Mouse (Mus musculus): ENCODE results near the gene Arhgap32. TPM values are rescaled to one million over a fixed set of nuclear protein-coding genes. Genes with fewer than 3 reads are reported as not detected.

The Arhgap32 gene
- polyA plus RNA-seq, 1 experiment from 2014 or later, result 0.25 TPM

- H3K4me2 ChIP-seq (ENCODE audit: low read depth, low read length), result no peak overlapping the region
- no peak for DNase-seq
- 58% methylated on average over 4 of the region's 4 CpGs for WGBS (ENCODE audit: insufficient replicate concordance)
- TF ChIP-seq EP300 (IDR thresholded peaks at IDR 0.05; ENCODE audit: low read depth) (no peak), CTCF (IDR thresholded peaks at IDR 0.05; ENCODE audit: low read depth) (no peak)
- H3K9me3 ChIP-seq (ENCODE audit: low read length), result no peaks in the 10 kb centered on the region
- H3K4me1 ChIP-seq (ENCODE audit: insufficient read depth), result peaks cover 7% of the 10 kb centered on the region; the same call in 1 of the 2 replicates
- no peaks in the 10 kb centered on the region for H3K27me3 ChIP-seq (ENCODE audit: insufficient read depth, low read length)
- H3K4me3 ChIP-seq (ENCODE audit: low read depth, low read length), result no peak overlapping the region
- ATAC-seq, result no peak
- no peak overlapping the region for H3K9ac ChIP-seq (replicated peaks)
- H3K27ac ChIP-seq (ENCODE audit: low read depth), result no peak overlapping the region
- no peaks in the 10 kb centered on the region for H3K36me3 ChIP-seq (replicated peaks; ENCODE audit: insufficient read depth, low read length)
These were observed 109.0 kb downstream of the Arhgap32 start for GRCm38 (mm10) chr9:32224937-32225336.

GRCm38 (mm10) chr9:32225584-32225983, 109.6 kb downstream of the Arhgap32 start:
- no peak overlapping the region for H3K4me2 ChIP-seq (ENCODE audit: low read depth, low read length)
- no peaks in the 10 kb centered on the region for H3K9me3 ChIP-seq (ENCODE audit: low read length)
- no peaks in the 10 kb centered on the region for H3K36me3 ChIP-seq (replicated peaks; ENCODE audit: insufficient read depth, low read length)
- ATAC-seq, result no peak
- no peak overlapping the region for H3K9ac ChIP-seq (replicated peaks)
- no peak for TF ChIP-seq EP300 (IDR thresholded peaks at IDR 0.05; ENCODE audit: low read depth)
- no peak for TF ChIP-seq CTCF (IDR thresholded peaks at IDR 0.05; ENCODE audit: low read depth)
- no peak for DNase-seq
- H3K4me1 ChIP-seq (ENCODE audit: insufficient read depth), result peaks cover 7% of the 10 kb centered on the region; the same call in 1 of the 2 replicates
- H3K27ac ChIP-seq (ENCODE audit: low read depth), result no peak overlapping the region
- 34% methylated on average over 1 of the region's 1 CpGs for WGBS (ENCODE audit: insufficient replicate concordance)
- H3K4me3 ChIP-seq (ENCODE audit: low read depth, low read length), result no peak overlapping the region
- no peaks in the 10 kb centered on the region for H3K27me3 ChIP-seq (ENCODE audit: insufficient read depth, low read length)

GRCm38 (mm10) chr9:32227034-32227433, 111.1 kb downstream of the Arhgap32 start:
- Histone ChIP-seq H3K9me3 (ENCODE audit: low read length) (no peaks in the 10 kb centered on the region), H3K27ac (ENCODE audit: low read depth) (no peak overlapping the region), H3K9ac (replicated peaks) (no peak overlapping the region), H3K4me2 (ENCODE audit: low read depth, low read length) (no peak overlapping the region), H3K4me3 (ENCODE audit: low read depth, low read length) (no peak overlapping the region), H3K36me3 (replicated peaks; ENCODE audit: insufficient read depth, low read length) (no peaks in the 10 kb centered on the region), H3K4me1 (ENCODE audit: insufficient read depth) (peaks cover 7% of the 10 kb centered on the region; the same call in 1 of the 2 replicates), H3K27me3 (ENCODE audit: insufficient read depth, low read length) (no peaks in the 10 kb centered on the region)
- TF ChIP-seq EP300 (IDR thresholded peaks at IDR 0.05; ENCODE audit: low read depth) (no peak), CTCF (IDR thresholded peaks at IDR 0.05; ENCODE audit: low read depth) (no peak)
- 59% methylated on average over 2 of the region's 2 CpGs for WGBS (ENCODE audit: insufficient replicate concordance)
- ATAC-seq (no peak), DNase-seq (no peak)

- H3K4me2 ChIP-seq (ENCODE audit: low read depth, low read length), result no peak overlapping the region
- TF ChIP-seq CTCF (IDR thresholded peaks at IDR 0.05; ENCODE audit: low read depth) (no peak), EP300 (IDR thresholded peaks at IDR 0.05; ENCODE audit: low read depth) (no peak)
- H3K27ac ChIP-seq (ENCODE audit: low read depth), result no peak overlapping the region
- H3K9me3 ChIP-seq (ENCODE audit: low read length), result no peaks in the 10 kb centered on the region
- no peaks in the 10 kb centered on the region for H3K27me3 ChIP-seq (ENCODE audit: insufficient read depth, low read length)
- WGBS (ENCODE audit: insufficient replicate concordance), result 62% methylated on average over 4 of the region's 4 CpGs
- H3K4me3 ChIP-seq (ENCODE audit: low read depth, low read length), result no peak overlapping the region
- no peak for DNase-seq
- H3K9ac ChIP-seq (replicated peaks), result no peak overlapping the region
- no peak for ATAC-seq
- H3K4me1 ChIP-seq (ENCODE audit: insufficient read depth), result no peaks in the 10 kb centered on the region
- H3K36me3 ChIP-seq (replicated peaks; ENCODE audit: insufficient read depth, low read length), result no peaks in the 10 kb centered on the region
These were observed 117.7 kb downstream of the Arhgap32 start for GRCm38 (mm10) chr9:32233593-32233992.

- Histone ChIP-seq H3K36me3 (replicated peaks; ENCODE audit: insufficient read depth, low read length) (no peaks in the 10 kb centered on the region), H3K4me3 (ENCODE audit: low read depth, low read length) (no peak overlapping the region), H3K4me2 (ENCODE audit: low read depth, low read length) (no peak overlapping the region), H3K9me3 (ENCODE audit: low read length) (no peaks in the 10 kb centered on the region), H3K4me1 (ENCODE audit: insufficient read depth) (no peaks in the 10 kb centered on the region), H3K27ac (ENCODE audit: low read depth) (no peak overlapping the region), H3K27me3 (ENCODE audit: insufficient read depth, low read length) (no peaks in the 10 kb centered on the region), H3K9ac (replicated peaks) (no peak overlapping the region)
- ATAC-seq, result no peak
- no peak for TF ChIP-seq CTCF (IDR thresholded peaks at IDR 0.05; ENCODE audit: low read depth)
- no peak for TF ChIP-seq EP300 (IDR thresholded peaks at IDR 0.05; ENCODE audit: low read depth)
- no peak for DNase-seq
- 88% methylated on average over 3 of the region's 3 CpGs for WGBS (ENCODE audit: insufficient replicate concordance)
These were observed 119.0 kb downstream of the Arhgap32 start for GRCm38 (mm10) chr9:32234767-32235489.

- H3K4me3 ChIP-seq (ENCODE audit: low read depth, low read length), result no peak overlapping the region
- no peaks in the 10 kb centered on the region for H3K9me3 ChIP-seq (ENCODE audit: low read length)
- ATAC-seq (no peak), DNase-seq (no peak)
- no peaks in the 10 kb centered on the region for H3K27me3 ChIP-seq (ENCODE audit: insufficient read depth, low read length)
- no peak for TF ChIP-seq CTCF (IDR thresholded peaks at IDR 0.05; ENCODE audit: low read depth)
- no peak for TF ChIP-seq EP300 (IDR thresholded peaks at IDR 0.05; ENCODE audit: low read depth)
- 0 out of 2 replicates have a peak overlapping the region, but pooled peaks have one; percentile 23 for H3K27ac ChIP-seq (ENCODE audit: low read depth)
- H3K9ac ChIP-seq (replicated peaks), result no peak overlapping the region
- H3K4me1 ChIP-seq (ENCODE audit: insufficient read depth), result no peaks in the 10 kb centered on the region
- 76% methylated on average over 10 of the region's 10 CpGs for WGBS (ENCODE audit: insufficient replicate concordance)
- H3K4me2 ChIP-seq (ENCODE audit: low read depth, low read length), result no peak overlapping the region; the same call in 1 of the 2 replicates
- no peaks in the 10 kb centered on the region for H3K36me3 ChIP-seq (replicated peaks; ENCODE audit: insufficient read depth, low read length)
These were observed 123.0 kb downstream of the Arhgap32 start for GRCm38 (mm10) chr9:32238899-32239298.
